Mouse (Mus musculus) lung, adult 2 months (tissue): ENCODE results near the gene Ttc29.

Source experiments
- CTCF ChIP-seq: fragments of 200-500 bp; IDR thresholded peaks from 2 replicates; pipeline ENCODE4 v1.5.1; 2011; ENCODE audit warnings: mild to moderate bottlenecking, low read length, control low read depth; ENCODE audit not compliant: insufficient read depth
- POLR2A ChIP-seq: fragments of 200-500 bp; IDR thresholded peaks from 2 replicates; pipeline ENCODE4 v1.6.1; 2011; ENCODE audit warnings: low read depth, mild to moderate bottlenecking, control low read depth, low read length, borderline replicate concordance; ENCODE audit errors: extremely low read depth

GRCm38 (mm10) chr8:78323391-78323790 lies 110.3 kb downstream of the Ttc29 start:
- TF ChIP-seq POLR2A (no peak), CTCF (no peak)
